Mouse (Mus musculus): ENCODE data around the gene Tep1. TPM values are rescaled to one million over a fixed set of nuclear protein-coding genes. Genes with fewer than 3 reads are reported as not detected.
A peak's percentile ranks its signal among the peaks of the same experiment; 100 is the strongest.
"Not testable (repeated sequence)": the region's sequence is repeated elsewhere in the genome, so short reads cannot be mapped to it uniquely, and the experiment has no call there.

The Tep1 gene
- polyA plus RNA-seq, 1 experiment from 2014 or later: 6.2 TPM

- DNase-seq (ENCODE audit: low spot score): peak; percentile 28
- no peaks in the 10 kb centered on the region for H3K27me3 ChIP-seq (ENCODE audit: insufficient read depth, poor library complexity, severe bottlenecking)
- H3K9me3 ChIP-seq: no peaks in the 10 kb centered on the region
- H3K36me3 ChIP-seq: peaks cover 37% of the 10 kb centered on the region
- no peak overlapping the region for H3K27ac ChIP-seq
- H3K4me1 ChIP-seq: no peaks in the 10 kb centered on the region
- WGBS: 89% methylated on average over 5 of the region's 5 CpGs
- no peak overlapping the region for H3K4me3 ChIP-seq
Observed at GRCm38 (mm10) chr14:50855788-50856187, 14.6 kb downstream of the Tep1 start.

- H3K4me1 ChIP-seq: no peaks in the 10 kb centered on the region
- no peak overlapping the region for H3K4me3 ChIP-seq
- no peaks in the 10 kb centered on the region for H3K27me3 ChIP-seq (ENCODE audit: insufficient read depth, poor library complexity, severe bottlenecking)
- H3K27ac ChIP-seq: no peak overlapping the region
- H3K36me3 ChIP-seq: peaks cover 34% of the 10 kb centered on the region
- WGBS: 53% methylated on average over 6 of the region's 6 CpGs
- no peaks in the 10 kb centered on the region for H3K9me3 ChIP-seq
- no peak for DNase-seq (ENCODE audit: low spot score)
Observed at GRCm38 (mm10) chr14:50837236-50837635, 33.1 kb downstream of the Tep1 start.

- H3K27ac ChIP-seq: no peak overlapping the region
- no peak overlapping the region for H3K4me3 ChIP-seq
- DNase-seq (ENCODE audit: low spot score): no peak
- no peaks in the 10 kb centered on the region for H3K9me3 ChIP-seq
- 47% methylated on average over 2 of the region's 2 CpGs for WGBS
- no peaks in the 10 kb centered on the region for H3K4me1 ChIP-seq
- no peaks in the 10 kb centered on the region for H3K27me3 ChIP-seq (ENCODE audit: insufficient read depth, poor library complexity, severe bottlenecking)
- peaks cover 24% of the 10 kb centered on the region; the same call in 1 of the 2 replicates for H3K36me3 ChIP-seq
Observed at GRCm38 (mm10) chr14:50834435-50834834, 35.9 kb downstream of the Tep1 start.

GRCm38 (mm10) chr14:50833964-50834363 lies 36.4 kb downstream of the Tep1 start:
- Histone ChIP-seq H3K4me1 (no peaks in the 10 kb centered on the region), H3K27me3 (ENCODE audit: insufficient read depth, poor library complexity, severe bottlenecking) (no peaks in the 10 kb centered on the region), H3K4me3 (no peak overlapping the region), H3K27ac (no peak overlapping the region), H3K36me3 (peaks cover 23% of the 10 kb centered on the region; the same call in 1 of the 2 replicates), H3K9me3 (no peaks in the 10 kb centered on the region)
- no peak for DNase-seq (ENCODE audit: low spot score)
- 81% methylated on average over 10 of the region's 10 CpGs for WGBS

- H3K36me3 ChIP-seq: peaks cover 15% of the 10 kb centered on the region; the same call in 1 of the 2 replicates
- 71% methylated on average over 3 of the region's 3 CpGs for WGBS
Observed at GRCm38 (mm10) chr14:50829878-50830277, 40.5 kb downstream of the Tep1 start.

GRCm38 (mm10) chr14:50826579-50826978 lies 43.8 kb downstream of the Tep1 start:
- whole genome bisulfite sequencing: 86% methylated on average over 4 of the region's 4 CpGs
- peaks cover 28% of the 10 kb centered on the region for H3K36me3 ChIP-seq
- no peak overlapping the region for H3K4me3 ChIP-seq
- no peak for DNase-seq (ENCODE audit: low spot score)
- no peaks in the 10 kb centered on the region for H3K27me3 ChIP-seq (ENCODE audit: insufficient read depth, poor library complexity, severe bottlenecking)
- no peaks in the 10 kb centered on the region for H3K9me3 ChIP-seq
- H3K4me1 ChIP-seq: no peaks in the 10 kb centered on the region
- no peak overlapping the region for H3K27ac ChIP-seq

More at GRCm38 (mm10) chr14:50829878-50830277, 40.5 kb downstream of the Tep1 start:
- Histone ChIP-seq H3K4me3 (no peak overlapping the region), H3K4me1 (no peaks in the 10 kb centered on the region), H3K27me3 (ENCODE audit: insufficient read depth, poor library complexity, severe bottlenecking) (no peaks in the 10 kb centered on the region), H3K27ac (no peak overlapping the region), H3K9me3 (no peaks in the 10 kb centered on the region)
- no peak for DNase-seq (ENCODE audit: low spot score)

GRCm38 (mm10) chr14:50824219-50824618 lies 46.1 kb downstream of the Tep1 start:
- H3K27ac ChIP-seq: no peak overlapping the region
- peaks cover 49% of the 10 kb centered on the region for H3K36me3 ChIP-seq
- H3K4me1 ChIP-seq: no peaks in the 10 kb centered on the region
- WGBS: 78% methylated on average over 9 of the region's 9 CpGs
- H3K9me3 ChIP-seq: no peaks in the 10 kb centered on the region
- no peak overlapping the region for H3K4me3 ChIP-seq
- no peak for DNase-seq (ENCODE audit: low spot score)
- no peaks in the 10 kb centered on the region for H3K27me3 ChIP-seq (ENCODE audit: insufficient read depth, poor library complexity, severe bottlenecking)

GRCm38 (mm10) chr14:50823240-50823639 lies 47.1 kb downstream of the Tep1 start:
- DNase-seq (ENCODE audit: low spot score): no peak
- Histone ChIP-seq H3K4me3 (no peak overlapping the region), H3K27me3 (ENCODE audit: insufficient read depth, poor library complexity, severe bottlenecking) (no peaks in the 10 kb centered on the region), H3K9me3 (no peaks in the 10 kb centered on the region), H3K27ac (no peak overlapping the region), H3K4me1 (no peaks in the 10 kb centered on the region), H3K36me3 (peaks cover 58% of the 10 kb centered on the region)
- WGBS: 68% methylated on average over 2 of the region's 2 CpGs

- Histone ChIP-seq H3K4me1 (no peaks in the 10 kb centered on the region), H3K4me3 (no peak overlapping the region), H3K9me3 (no peaks in the 10 kb centered on the region), H3K27me3 (ENCODE audit: insufficient read depth, poor library complexity, severe bottlenecking) (no peaks in the 10 kb centered on the region), H3K36me3 (peaks cover 71% of the 10 kb centered on the region), H3K27ac (no peak overlapping the region)
- WGBS: 88% methylated on average over 2 of the region's 2 CpGs
- DNase-seq (ENCODE audit: low spot score): no peak
Observed at GRCm38 (mm10) chr14:50813060-50813459, 57.3 kb downstream of the Tep1 start.

- DNase-seq (ENCODE audit: low spot score): peak; percentile 99
- no peaks in the 10 kb centered on the region for H3K4me1 ChIP-seq
- H3K9me3 ChIP-seq: no peaks in the 10 kb centered on the region
- H3K4me3 ChIP-seq: peak within 1 kb of the TSS; percentile 68
- WGBS: 2% methylated on average over 42 of the region's 42 CpGs
- no peaks in the 10 kb centered on the region for H3K27me3 ChIP-seq (ENCODE audit: insufficient read depth, poor library complexity, severe bottlenecking)
- H3K36me3 ChIP-seq: peaks cover 25% of the 10 kb centered on the region
- H3K27ac ChIP-seq: peak within 1 kb of the TSS; percentile 88
Observed at GRCm38 (mm10) chr14:50807487-50808072, 62.8 kb downstream of the Tep1 start, which contains the start of the genes Ccnb1ip1 and Parp2. Ccnb1ip1 (minus strand) TSS chr14:50807732. Parp2 (plus strand) TSS chr14:50807841.

GRCm38 (mm10) chr14:50806469-50806868 lies 63.9 kb downstream of the Tep1 start:
- DNase-seq (ENCODE audit: low spot score); H3K27ac ChIP-seq; H3K4me1 ChIP-seq; H3K4me3 ChIP-seq; H3K27me3 ChIP-seq (ENCODE audit: insufficient read depth, poor library complexity, severe bottlenecking); H3K9me3 ChIP-seq: not testable (repeated sequence)
- H3K36me3 ChIP-seq: peaks cover 15% of the 10 kb centered on the region
- WGBS: 84% methylated on average over 5 of the region's 5 CpGs

- DNase-seq (ENCODE audit: low spot score): no peak
- Histone ChIP-seq H3K27ac (no peak overlapping the region), H3K36me3 (no peaks in the 10 kb centered on the region), H3K4me1 (no peaks in the 10 kb centered on the region), H3K9me3 (no peaks in the 10 kb centered on the region), H3K27me3 (ENCODE audit: insufficient read depth, poor library complexity, severe bottlenecking) (no peaks in the 10 kb centered on the region), H3K4me3 (no peak overlapping the region)
- WGBS: 62% methylated on average over 13 of the region's 13 CpGs
Observed at GRCm38 (mm10) chr14:50804683-50805082, 65.7 kb downstream of the Tep1 start.

- H3K4me3 ChIP-seq: no peak overlapping the region
- H3K27ac ChIP-seq: no peak overlapping the region
- no peaks in the 10 kb centered on the region for H3K9me3 ChIP-seq
- H3K4me1 ChIP-seq: no peaks in the 10 kb centered on the region
- no peaks in the 10 kb centered on the region for H3K27me3 ChIP-seq (ENCODE audit: insufficient read depth, poor library complexity, severe bottlenecking)
- DNase-seq (ENCODE audit: low spot score): no peak
- whole genome bisulfite sequencing: 53% methylated on average over 4 of the region's 4 CpGs
- no peaks in the 10 kb centered on the region for H3K36me3 ChIP-seq
Observed at GRCm38 (mm10) chr14:50802843-50803562, 67.4 kb downstream of the Tep1 start.

Measured in heart, embryonic 10.5 days (tissue).